Mouse (Mus musculus) intestine, embryonic 15.5 days (tissue): ENCODE measurements around the gene Prkd3. TPM values are rescaled to one million over a fixed set of nuclear protein-coding genes. Genes with fewer than 3 reads are reported as not detected.

Source experiments
- ATAC-seq: fragments of 200-750 bp; cut with Nextera tagmentation; 2 replicates; pipeline ENCODE4 v1.8.0; 2017; ENCODE audit warnings: moderate TSS enrichment, moderate library complexity
- H3K27ac ChIP-seq: fragments of 300-500 bp; sonication (generic); 2 replicates; pipeline ENCODE4 v1.5.1; 2015; ENCODE audit warnings: mild to moderate bottlenecking, inconsistent platforms
- H3K27me3 ChIP-seq: fragments of 300-500 bp; sonication (generic); replicated peaks from 2 replicates; pipeline ENCODE4 v1.6.1; 2015; ENCODE audit warnings: inconsistent platforms
- H3K36me3 ChIP-seq: fragments of 300-500 bp; sonication (generic); 2 replicates; pipeline ENCODE4 v1.6.1; 2015; ENCODE audit warnings: inconsistent platforms
- H3K4me1 ChIP-seq: fragments of 300-500 bp; sonication (generic); replicated peaks from 2 replicates; pipeline ENCODE4 v1.6.1; 2015; ENCODE audit warnings: inconsistent platforms
- H3K4me2 ChIP-seq: fragments of 300-500 bp; sonication (generic); replicated peaks from 2 replicates; pipeline ENCODE4 v1.6.1; 2015; ENCODE audit warnings: mild to moderate bottlenecking, inconsistent platforms
- H3K4me3 ChIP-seq: fragments of 300-500 bp; sonication (generic); replicated peaks from 2 replicates; pipeline ENCODE4 v1.5.1; 2015; ENCODE audit warnings: inconsistent platforms
- H3K9ac ChIP-seq: fragments of 300-500 bp; sonication (generic); 2 replicates; pipeline ENCODE4 v1.6.1; 2015; ENCODE audit warnings: inconsistent platforms
- H3K9me3 ChIP-seq: fragments of 300-500 bp; sonication (generic); 2 replicates; pipeline ENCODE4 v1.6.1; 2016; ENCODE audit warnings: inconsistent platforms
- WGBS: fragments of 180-500 bp; shearing (Covaris S2); methylation state at CpG from one replicate; pipeline ENCODE4 v1.1.7; 2015; 5-methylcytosine and 5-hydroxymethylcytosine counted together
- polyA plus RNA-seq: library from polyadenylated mRNA; unstranded; fragments of >200 nt; fragmentation: Nextera tagmentation; extraction: Ambion mirVana; gene quantifications from 2 replicates; pipeline ENCODE4 v1.2.1, GENCODE M21; 2015

Prkd3 gene
- polyA plus RNA-seq, 1 experiment from 2014 or later: 30.9 TPM

GRCm38 (mm10) chr17:78994931-78995820 is 25.4 kb downstream of the Prkd3 start:
- no peak for ATAC-seq
- Histone ChIP-seq H3K4me2 (no peak overlapping the region), H3K36me3 (no peaks in the 10 kb centered on the region), H3K9me3 (no peaks in the 10 kb centered on the region), H3K4me1 (no peaks in the 10 kb centered on the region), H3K9ac (no peak overlapping the region), H3K27me3 (no peaks in the 10 kb centered on the region), H3K4me3 (no peak overlapping the region), H3K27ac (no peak overlapping the region)
- WGBS: 65% methylated on average over 9 of the region's 9 CpGs

GRCm38 (mm10) chr17:78994382-78994781 is 26.2 kb downstream of the Prkd3 start:
- Histone ChIP-seq H3K4me2 (no peak overlapping the region), H3K27me3 (no peaks in the 10 kb centered on the region), H3K4me1 (no peaks in the 10 kb centered on the region), H3K27ac (no peak overlapping the region), H3K4me3 (no peak overlapping the region), H3K36me3 (no peaks in the 10 kb centered on the region), H3K9ac (no peak overlapping the region), H3K9me3 (no peaks in the 10 kb centered on the region)
- 76% methylated on average over 8 of the region's 8 CpGs for WGBS
- ATAC-seq: no peak

- WGBS: 83% methylated on average over 2 of the region's 2 CpGs
- no peak for ATAC-seq
- Histone ChIP-seq H3K9ac (no peak overlapping the region), H3K4me3 (no peak overlapping the region), H3K27me3 (no peaks in the 10 kb centered on the region), H3K4me1 (no peaks in the 10 kb centered on the region), H3K27ac (no peak overlapping the region), H3K36me3 (no peaks in the 10 kb centered on the region), H3K9me3 (no peaks in the 10 kb centered on the region), H3K4me2 (no peak overlapping the region)
Measured at GRCm38 (mm10) chr17:78993670-78994069, 26.9 kb downstream of the Prkd3 start.

- Histone ChIP-seq H3K36me3 (no peaks in the 10 kb centered on the region), H3K9ac (no peak overlapping the region), H3K9me3 (no peaks in the 10 kb centered on the region), H3K4me2 (no peak overlapping the region), H3K4me1 (no peaks in the 10 kb centered on the region), H3K27me3 (no peaks in the 10 kb centered on the region), H3K27ac (no peak overlapping the region), H3K4me3 (no peak overlapping the region)
- no peak for ATAC-seq
- 71% methylated on average over 9 of the region's 9 CpGs for WGBS
Measured at GRCm38 (mm10) chr17:78992303-78993027, 28.2 kb downstream of the Prkd3 start.

- 99% methylated on average over 2 of the region's 2 CpGs for WGBS
- no peak overlapping the region for H3K4me3 ChIP-seq
- H3K9ac ChIP-seq: no peak overlapping the region
- H3K4me2 ChIP-seq: no peak overlapping the region
- no peaks in the 10 kb centered on the region for H3K27me3 ChIP-seq
- no peaks in the 10 kb centered on the region for H3K9me3 ChIP-seq
- no peak overlapping the region for H3K27ac ChIP-seq
- no peaks in the 10 kb centered on the region for H3K36me3 ChIP-seq
- no peaks in the 10 kb centered on the region for H3K4me1 ChIP-seq
- ATAC-seq: no peak
Measured at GRCm38 (mm10) chr17:78991549-78991948, 29.1 kb downstream of the Prkd3 start.

- Histone ChIP-seq H3K27me3 (no peaks in the 10 kb centered on the region), H3K4me2 (no peak overlapping the region), H3K4me3 (no peak overlapping the region), H3K27ac (no peak overlapping the region), H3K9me3 (no peaks in the 10 kb centered on the region), H3K36me3 (no peaks in the 10 kb centered on the region), H3K4me1 (no peaks in the 10 kb centered on the region), H3K9ac (no peak overlapping the region)
- ATAC-seq: no peak
- 74% methylated on average over 8 of the region's 8 CpGs for WGBS
Measured at GRCm38 (mm10) chr17:78989015-78989414, 31.6 kb downstream of the Prkd3 start.

GRCm38 (mm10) chr17:78983736-78984135 is 36.9 kb downstream of the Prkd3 start:
- Histone ChIP-seq H3K27me3 (no peaks in the 10 kb centered on the region), H3K4me2 (no peak overlapping the region), H3K4me1 (no peaks in the 10 kb centered on the region), H3K4me3 (no peak overlapping the region), H3K9me3 (no peaks in the 10 kb centered on the region), H3K36me3 (0 out of 2 replicates have a peak, but pooled peaks cover 5% of the 10 kb centered on the region), H3K9ac (no peak overlapping the region), H3K27ac (no peak overlapping the region)
- 87% methylated on average over 3 of the region's 3 CpGs for WGBS
- ATAC-seq: no peak

GRCm38 (mm10) chr17:78983166-78983565 is 37.5 kb downstream of the Prkd3 start:
- WGBS: 93% methylated on average over 8 of the region's 8 CpGs
- H3K36me3 ChIP-seq: 0 out of 2 replicates have a peak, but pooled peaks cover 5% of the 10 kb centered on the region
- no peaks in the 10 kb centered on the region for H3K4me1 ChIP-seq
- no peak overlapping the region for H3K27ac ChIP-seq
- no peak overlapping the region for H3K4me2 ChIP-seq
- H3K4me3 ChIP-seq: no peak overlapping the region
- H3K9me3 ChIP-seq: no peaks in the 10 kb centered on the region
- H3K9ac ChIP-seq: no peak overlapping the region
- H3K27me3 ChIP-seq: no peaks in the 10 kb centered on the region
- ATAC-seq: no peak

GRCm38 (mm10) chr17:78968500-78968899 is 52.1 kb downstream of the Prkd3 start:
- Histone ChIP-seq H3K4me1 (no peaks in the 10 kb centered on the region), H3K27ac (no peak overlapping the region), H3K4me3 (no peak overlapping the region), H3K9ac (no peak overlapping the region), H3K9me3 (no peaks in the 10 kb centered on the region), H3K36me3 (0 out of 2 replicates have a peak, but pooled peaks cover 6% of the 10 kb centered on the region), H3K4me2 (no peak overlapping the region), H3K27me3 (no peaks in the 10 kb centered on the region)
- 77% methylated on average over 3 of the region's 3 CpGs for WGBS
- ATAC-seq: no peak

GRCm38 (mm10) chr17:78966092-78966883 is 54.3 kb downstream of the Prkd3 start:
- no peaks in the 10 kb centered on the region for H3K9me3 ChIP-seq
- H3K27me3 ChIP-seq: no peaks in the 10 kb centered on the region
- H3K4me3 ChIP-seq: no peak overlapping the region
- H3K9ac ChIP-seq: no peak overlapping the region
- peaks cover 12% of the 10 kb centered on the region for H3K36me3 ChIP-seq
- H3K4me2 ChIP-seq: no peak overlapping the region
- H3K27ac ChIP-seq: no peak overlapping the region
- H3K4me1 ChIP-seq: no peaks in the 10 kb centered on the region
- no peak for ATAC-seq
- 90% methylated on average over 11 of the region's 11 CpGs for WGBS

- Histone ChIP-seq H3K27ac (no peak overlapping the region), H3K9ac (no peak overlapping the region), H3K4me2 (no peak overlapping the region), H3K27me3 (no peaks in the 10 kb centered on the region), H3K4me1 (no peaks in the 10 kb centered on the region), H3K36me3 (peaks cover 14% of the 10 kb centered on the region), H3K4me3 (no peak overlapping the region), H3K9me3 (no peaks in the 10 kb centered on the region)
- no peak for ATAC-seq
- WGBS: 83% methylated on average over 1 of the region's 1 CpGs
Measured at GRCm38 (mm10) chr17:78964387-78964786, 56.2 kb downstream of the Prkd3 start.

GRCm38 (mm10) chr17:78959473-78959872 is 61.1 kb downstream of the Prkd3 start:
- no peak overlapping the region for H3K4me3 ChIP-seq
- H3K4me2 ChIP-seq: no peak overlapping the region
- WGBS: 71% methylated on average over 6 of the region's 6 CpGs
- H3K36me3 ChIP-seq: peaks cover 20% of the 10 kb centered on the region
- H3K9ac ChIP-seq: no peak overlapping the region
- no peaks in the 10 kb centered on the region for H3K27me3 ChIP-seq
- no peaks in the 10 kb centered on the region for H3K4me1 ChIP-seq
- H3K27ac ChIP-seq: no peak overlapping the region
- no peaks in the 10 kb centered on the region for H3K9me3 ChIP-seq
- no peak for ATAC-seq
